Mouse (Mus musculus): ENCODE data around the gene Gtf2ird2.

Gene Gtf2ird2

GRCm38 (mm10) chr5:134183880-134184808 is at the start of gene Gtf2ird2:
Gtf2ird2 (plus strand) TSS chr5:134184019.
- peak; percentile 99 for DNase-seq

DNA sequence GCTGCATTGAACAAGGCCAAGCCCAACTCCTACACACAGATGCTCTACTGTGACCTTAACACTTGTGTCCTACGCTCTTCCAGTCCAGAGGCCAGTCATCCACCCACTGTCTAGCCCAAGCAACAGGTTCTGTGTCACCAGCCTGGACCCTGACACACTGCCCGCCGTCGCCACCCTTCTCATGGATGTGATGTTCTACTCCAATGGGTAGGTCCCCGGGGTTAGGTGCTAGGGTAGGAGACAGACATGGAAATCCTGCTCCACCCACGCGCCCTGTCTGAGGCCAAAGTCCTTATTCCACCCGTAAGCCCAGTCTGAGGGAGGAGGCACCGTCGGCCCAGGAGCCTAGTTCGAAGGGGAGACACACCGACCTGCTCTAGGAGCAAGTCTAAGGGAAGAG is 47.8 kb upstream of the Gtf2ird2 start:
- DNase-seq: no peak

- no peak for DNase-seq
Observed at GRCm38 (mm10) chr5:134137933-134138332, 45.9 kb upstream of the Gtf2ird2 start.

DNA sequence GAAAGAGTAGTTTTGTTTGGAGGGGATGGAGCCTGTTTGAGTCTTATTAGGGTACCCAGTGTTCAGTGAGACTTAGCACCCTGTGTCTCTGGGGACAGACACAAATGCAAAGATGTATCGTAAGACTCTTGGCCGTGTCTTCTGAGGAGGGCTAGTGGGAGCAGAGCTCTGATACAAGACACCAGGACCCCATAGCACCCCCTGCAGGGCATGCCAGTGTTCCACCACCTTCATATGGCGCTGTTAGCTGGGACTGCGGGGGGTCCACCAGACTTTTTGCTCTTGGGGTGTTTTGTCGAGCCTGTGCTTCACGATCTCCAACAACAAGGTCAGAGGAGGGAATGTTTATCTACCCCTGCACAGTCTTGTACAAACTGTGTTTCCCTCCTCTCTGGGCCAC is 44.4 kb upstream of the Gtf2ird2 start:
- DNase-seq: no peak

DNA sequence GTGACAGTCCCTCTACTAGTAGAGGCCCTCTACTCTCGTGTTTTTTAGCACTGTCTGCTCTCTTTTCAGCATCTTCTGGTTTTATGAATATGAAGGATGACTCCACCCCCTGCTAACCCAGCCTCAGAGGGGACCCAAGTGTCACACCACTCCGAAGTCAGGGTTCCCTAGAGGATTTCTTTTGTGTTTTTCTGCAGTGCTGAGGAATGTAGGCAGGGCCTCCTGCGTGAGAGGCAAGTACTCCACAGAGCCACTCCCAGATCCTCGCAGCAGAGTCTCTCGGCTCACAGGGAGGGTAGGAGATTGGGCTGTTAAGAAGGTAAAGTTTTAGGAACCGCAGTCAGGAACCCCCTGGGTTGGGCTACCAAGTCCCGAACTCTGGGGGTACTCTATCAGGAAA is 42.6 kb upstream of the Gtf2ird2 start:
- no peak for DNase-seq

GRCm38 (mm10) chr5:134142381-134142780 is 41.4 kb upstream of the Gtf2ird2 start:
- DNase-seq: no peak

GRCm38 (mm10) chr5:134144986-134145385 is 38.8 kb upstream of the Gtf2ird2 start:
- no peak for DNase-seq

GRCm38 (mm10) chr5:134147194-134147753 is 36.5 kb upstream of the Gtf2ird2 start:
- no peak for DNase-seq

DNA sequence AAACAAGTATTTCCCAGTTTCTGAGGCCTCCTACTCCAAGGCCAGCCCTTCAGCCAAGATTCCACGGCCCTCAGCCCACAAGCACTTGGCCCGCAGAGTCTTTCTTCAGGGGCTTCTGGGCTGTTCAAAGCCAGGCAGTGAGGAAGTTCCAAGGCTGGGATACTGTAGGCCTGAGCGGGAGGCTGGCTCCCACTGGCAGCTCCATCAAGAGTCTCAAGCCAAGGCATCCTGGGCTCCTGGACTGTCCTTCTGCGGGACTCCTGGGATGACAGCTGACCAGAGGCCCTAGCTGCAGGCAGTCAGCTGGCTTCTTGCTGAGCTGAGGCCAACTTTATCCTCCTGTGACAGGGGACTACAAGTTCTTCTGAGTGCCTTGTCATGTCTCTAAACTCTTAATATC is 35.7 kb upstream of the Gtf2ird2 start:
- no peak for DNase-seq

- DNase-seq: no peak
Observed at GRCm38 (mm10) chr5:134151895-134152294, 31.9 kb upstream of the Gtf2ird2 start.

DNA sequence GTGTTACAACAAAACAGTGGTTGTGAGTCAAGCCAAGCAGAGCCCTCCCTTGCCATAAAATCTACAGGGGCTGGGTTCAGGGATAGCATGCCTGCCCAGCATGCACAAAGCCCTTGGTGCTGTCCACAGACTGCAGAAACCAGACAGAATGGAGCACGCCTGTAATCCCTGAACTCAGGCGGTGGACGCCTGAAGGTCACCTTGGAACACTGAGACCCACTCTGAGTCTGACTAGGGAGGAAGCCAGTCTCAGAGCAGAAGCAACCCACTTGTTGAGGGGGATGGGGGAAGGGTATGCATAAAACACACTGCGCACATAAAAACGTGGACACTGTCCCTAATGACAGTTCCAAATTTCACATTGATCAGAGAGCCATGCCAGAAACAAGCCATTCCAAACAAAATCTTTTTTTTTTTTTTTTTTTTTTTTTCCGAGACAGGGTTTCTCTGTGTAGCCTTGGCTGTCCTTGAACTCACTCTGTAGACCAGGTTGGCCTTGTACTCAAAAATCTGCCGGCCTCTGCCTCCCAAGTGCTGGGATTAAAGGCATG is 27.8 kb upstream of the Gtf2ird2 start:
- DNase-seq: no peak

- no peak for DNase-seq
Observed at GRCm38 (mm10) chr5:134164688-134165087, 19.1 kb upstream of the Gtf2ird2 start.

DNA sequence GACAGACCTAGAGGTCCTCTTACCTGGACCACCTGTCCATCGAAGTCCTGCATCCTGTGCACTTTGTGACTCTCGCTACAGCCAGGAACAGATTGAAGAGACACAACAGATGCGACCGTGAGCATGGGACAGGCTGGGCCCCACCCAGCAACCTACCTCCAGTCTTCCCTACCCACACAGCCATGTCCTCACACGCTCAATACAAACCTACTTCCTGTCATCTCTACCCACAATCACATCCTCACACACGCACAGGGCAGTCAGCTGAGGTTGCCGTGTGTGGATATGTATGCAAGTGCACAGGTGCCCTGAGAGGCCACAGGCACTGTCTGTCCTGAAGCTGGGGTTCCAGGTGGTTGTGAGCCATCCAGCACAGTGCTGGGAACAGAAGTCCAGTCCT is 17.2 kb upstream of the Gtf2ird2 start:
- no peak for DNase-seq

GRCm38 (mm10) chr5:134168033-134168432 is 15.8 kb upstream of the Gtf2ird2 start:
- no peak for DNase-seq

DNA sequence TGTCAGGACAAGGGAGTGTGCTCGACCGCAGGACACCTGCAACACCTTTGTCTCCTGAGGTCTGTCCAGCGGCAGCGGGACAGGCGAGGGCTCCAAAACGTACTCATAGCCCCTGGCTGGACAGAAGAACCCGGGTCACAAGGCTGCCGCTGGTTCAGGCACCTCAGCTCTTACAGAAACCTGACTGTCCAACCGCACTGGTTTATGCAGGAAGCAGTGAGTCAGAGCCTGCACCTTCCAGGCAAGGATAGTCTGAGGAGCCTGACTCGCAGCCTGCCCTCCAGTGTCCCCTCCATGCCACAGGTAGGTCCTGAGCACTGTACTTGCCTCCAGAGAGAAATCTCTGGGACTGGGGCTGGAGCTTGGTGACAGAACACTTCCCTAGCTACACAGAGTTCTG is 14.6 kb upstream of the Gtf2ird2 start:
- DNase-seq: no peak

- no peak for DNase-seq
Observed at GRCm38 (mm10) chr5:134170167-134170566, 13.7 kb upstream of the Gtf2ird2 start.

GRCm38 (mm10) chr5:134173206-134173605 is 10.6 kb upstream of the Gtf2ird2 start:
- DNase-seq: no peak

GRCm38 (mm10) chr5:134175696-134176095 is 8.1 kb upstream of the Gtf2ird2 start:
- DNase-seq: peak; percentile 35

- peak; percentile 85 for DNase-seq
Observed at GRCm38 (mm10) chr5:134176169-134176881, 7.5 kb upstream of the Gtf2ird2 start, which contains the start of gene Rcc1l. Rcc1l (minus strand) TSS chr5:134176774.

GRCm38 (mm10) chr5:134178536-134178935 is 5.3 kb upstream of the Gtf2ird2 start:
- no peak for DNase-seq

- peak; percentile 60 for DNase-seq
Observed at GRCm38 (mm10) chr5:134179871-134180270, 3.9 kb upstream of the Gtf2ird2 start.

DNA sequence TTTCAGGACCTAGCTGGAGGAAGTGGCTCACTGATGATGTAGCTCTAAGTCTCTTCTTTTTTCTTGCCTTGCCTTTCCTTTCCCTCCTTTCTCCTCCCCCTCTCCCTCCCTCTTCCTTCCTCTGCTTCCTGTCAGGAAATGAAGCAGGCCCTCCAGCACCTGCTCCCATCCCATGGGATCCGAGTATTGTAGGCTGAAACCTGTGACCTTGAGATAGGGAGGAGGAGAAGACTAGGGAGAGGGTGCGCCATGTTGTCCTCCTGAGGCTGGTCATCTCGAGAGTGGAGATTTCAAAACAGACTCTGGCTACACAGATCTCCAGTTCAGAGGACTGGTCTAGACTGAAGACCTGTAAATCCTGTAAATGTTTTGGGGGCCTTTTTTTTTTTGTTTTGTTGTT is 1.6 kb upstream of the Gtf2ird2 start:
- no peak for DNase-seq

DNA sequence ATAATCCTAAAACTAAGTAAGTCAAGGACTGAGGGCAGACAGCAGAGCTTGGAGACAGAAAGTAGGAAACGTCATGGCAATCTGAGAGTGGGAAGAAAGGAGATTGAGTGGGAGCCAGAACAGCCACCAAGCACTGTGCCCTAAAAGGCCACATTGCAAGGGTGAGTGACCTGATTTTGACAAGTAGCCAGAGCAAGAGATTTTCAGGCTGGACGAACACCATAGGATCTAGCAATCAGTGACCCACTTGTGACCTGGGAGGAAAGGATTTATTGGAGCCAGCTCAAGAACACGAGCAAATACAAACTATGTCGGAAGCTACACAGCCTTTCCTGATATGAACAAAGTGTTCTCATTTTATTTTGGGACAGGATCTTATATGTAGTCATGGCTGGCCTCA is 1.1 kb upstream of the Gtf2ird2 start:
- DNase-seq: peak; percentile 42
